Mouse (Mus musculus) olfactory bulb, adult 2 months (tissue): ENCODE measurements around the gene Svop.

ENCODE experiments used
- CTCF ChIP-seq: fragments of 200-500 bp; IDR thresholded peaks from 2 replicates; pipeline ENCODE4 v1.5.1; 2012; ENCODE audit warnings: low read depth, mild to moderate bottlenecking, low read length, moderate library complexity; ENCODE audit not compliant: insufficient read depth
- POLR2A ChIP-seq: fragments of 200-500 bp; IDR thresholded peaks from 2 replicates; pipeline ENCODE4 v1.6.1; 2012; ENCODE audit warnings: mild to moderate bottlenecking, low read depth, low read length, moderate library complexity; ENCODE audit not compliant: insufficient read depth

DNA sequence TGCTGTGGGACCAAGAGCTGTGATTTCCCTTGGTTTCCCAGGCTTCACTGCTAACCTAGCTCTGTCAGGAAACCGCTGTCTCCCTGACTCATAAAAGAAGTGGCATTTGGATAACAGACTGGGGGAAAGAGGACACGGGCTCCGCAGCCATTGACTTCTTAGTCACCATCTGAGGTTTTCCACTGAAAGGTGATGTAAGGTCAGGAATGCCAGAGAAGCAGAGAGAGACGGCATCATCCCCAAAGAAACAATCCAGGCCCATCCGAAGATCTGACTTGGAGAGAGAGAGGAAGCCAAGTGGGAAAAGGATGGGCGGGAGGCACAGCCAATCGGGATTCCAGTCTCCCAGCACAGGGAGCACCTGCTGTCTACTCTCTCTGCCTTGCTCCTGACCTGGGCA is 100.2 kb downstream of the Svop start:
- no peak for TF ChIP-seq CTCF
- no peak for TF ChIP-seq POLR2A
